Mouse (Mus musculus) thymus, adult 2 months (tissue): ENCODE data around the gene H2-Q6.
"Not testable (repeated sequence)": the region's sequence is repeated elsewhere in the genome, so short reads cannot be mapped to it uniquely, and the experiment has no call there.

Source experiments
- CTCF ChIP-seq: fragments of 200-500 bp; IDR thresholded peaks from 2 replicates; pipeline ENCODE4 v1.5.1; 2012; ENCODE audit warnings: mild to moderate bottlenecking, control low read depth, low read length, moderate library complexity, borderline replicate concordance; ENCODE audit not compliant: control insufficient read depth, poor library complexity, insufficient read depth; ENCODE audit errors: extremely low read depth
- POLR2A ChIP-seq: fragments of 200-500 bp; IDR thresholded peaks from 2 replicates; pipeline ENCODE4 v1.6.1; 2012; ENCODE audit warnings: mild to moderate bottlenecking, low read length, control low read depth, moderate library complexity; ENCODE audit not compliant: control insufficient read depth, poor library complexity, insufficient read depth; ENCODE audit errors: extremely low read depth

- TF ChIP-seq CTCF, POLR2A: not testable (repeated sequence)
Measured at GRCm38 (mm10) chr17:35428883-35429282, 4.2 kb downstream of the H2-Q6 start.
